Mouse (Mus musculus) ovary, postnatal 36 days (tissue): ENCODE results near the gene Sulf2.

Experiments
- DNase-seq: peaks from one replicate; pipeline ENCODE4 v3.0.0; 2022; ENCODE audit warnings: low spot score, mixed read lengths

Gene Sulf2

DNA sequence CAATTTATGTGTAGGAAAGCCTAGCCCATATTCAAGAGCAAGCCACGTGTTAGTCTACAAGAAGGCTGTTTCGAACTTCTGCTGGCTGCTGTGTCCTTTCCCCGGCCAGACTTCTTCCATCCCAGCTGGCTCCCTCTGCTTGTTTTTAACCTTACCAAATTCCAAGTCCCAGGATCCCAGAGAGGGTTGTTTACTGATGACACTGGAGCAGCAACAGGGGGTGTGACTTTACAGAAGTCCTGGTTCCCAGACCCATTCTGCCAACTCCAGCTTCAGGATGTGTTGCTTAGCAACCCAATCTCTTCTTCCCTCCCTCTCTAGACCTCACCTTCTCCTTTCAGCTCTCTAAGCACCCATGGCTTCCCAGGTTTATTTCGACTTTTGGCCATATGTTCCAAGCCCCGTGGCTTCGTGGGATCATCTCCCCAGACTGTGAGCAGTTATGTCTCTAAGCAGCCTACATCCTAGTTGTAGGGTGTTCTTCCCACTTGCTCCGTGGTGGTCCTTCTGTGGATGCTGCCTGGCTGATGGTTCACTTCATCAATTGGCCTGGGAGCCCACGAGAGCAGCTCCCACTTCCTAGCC is 20.2 kb upstream of the Sulf2 start:
- DNase-seq, result no peak

DNA sequence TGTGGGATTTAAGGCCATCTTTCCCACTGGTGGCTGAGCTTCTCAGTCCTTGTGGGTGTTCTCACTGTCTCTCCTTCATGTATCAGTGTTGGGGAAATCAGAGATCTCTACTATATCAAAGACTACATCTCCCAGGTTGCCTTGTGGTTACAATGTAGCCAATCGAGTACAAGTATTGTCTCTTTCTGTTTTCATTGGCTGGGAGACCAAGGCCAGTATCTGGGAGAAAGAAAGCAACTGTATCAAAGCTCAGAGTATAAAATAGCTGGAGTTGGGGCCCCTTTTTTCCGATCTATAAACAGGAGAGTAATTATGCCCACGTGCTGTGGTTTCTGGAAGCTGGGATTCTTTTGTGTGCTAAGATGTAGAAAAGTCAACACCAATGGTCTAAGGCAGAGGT is 19.7 kb upstream of the Sulf2 start:
- no peak for DNase-seq

DNA sequence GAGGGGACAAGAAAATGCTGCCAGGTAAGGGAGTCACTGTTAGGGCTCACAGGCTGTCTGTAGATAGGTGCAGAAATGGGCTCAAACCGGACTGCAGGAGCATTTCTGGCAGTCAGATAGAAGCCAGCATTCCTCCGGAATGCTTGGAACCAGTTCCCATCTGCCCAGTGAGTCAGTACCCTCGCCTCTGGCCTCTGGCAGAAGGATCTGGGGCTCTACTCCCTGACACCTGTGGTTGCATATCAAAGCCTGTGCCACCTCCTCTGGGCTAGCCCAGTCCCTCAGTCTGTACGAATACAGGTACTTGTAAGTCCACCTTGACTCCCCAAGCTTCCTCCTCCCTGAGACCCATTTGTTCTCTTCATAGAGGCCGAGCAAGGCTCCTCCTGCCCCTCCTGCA is 17.7 kb upstream of the Sulf2 start:
- DNase-seq, result no peak

DNA sequence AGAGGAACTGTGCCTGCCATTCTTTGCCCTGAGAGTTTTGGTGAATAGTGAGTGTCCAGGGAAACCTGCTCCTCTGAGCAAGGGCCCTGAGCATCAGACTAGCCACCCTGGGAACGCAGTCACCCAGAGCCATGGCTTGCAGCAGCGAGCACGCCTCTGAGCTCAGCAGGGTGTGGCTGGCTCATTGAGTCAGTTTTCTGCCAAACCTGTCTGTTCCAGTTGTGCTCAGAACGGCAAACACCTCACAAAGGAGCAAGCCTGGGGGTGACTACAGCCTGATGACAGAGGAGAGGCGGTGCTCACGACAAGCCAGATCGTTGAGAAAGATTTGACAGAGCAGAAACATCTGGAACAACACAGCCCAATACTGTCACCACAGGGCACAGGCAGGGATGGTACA is 14.7 kb upstream of the Sulf2 start:
- DNase-seq, result no peak

DNA sequence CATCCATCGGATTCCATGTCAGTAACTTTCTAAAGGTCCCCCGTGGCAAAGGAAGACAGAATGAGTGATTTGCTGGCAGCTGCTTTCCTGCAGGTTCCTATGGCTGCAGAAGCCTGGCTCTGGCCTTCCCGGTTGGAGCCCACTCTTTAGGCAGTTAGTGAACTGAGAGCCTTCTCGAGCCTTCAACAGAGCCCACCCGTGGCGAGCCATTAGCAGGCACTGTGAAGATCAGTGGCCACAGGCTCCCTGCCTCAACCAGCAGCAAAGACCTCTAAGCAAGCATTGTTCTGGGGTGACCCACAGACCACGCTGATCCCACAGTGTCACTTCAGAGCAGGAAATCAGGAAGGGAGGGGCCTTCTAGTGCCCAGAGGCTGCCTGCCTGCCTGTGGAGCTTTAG is 13.4 kb upstream of the Sulf2 start:
- DNase-seq, result no peak

DNA sequence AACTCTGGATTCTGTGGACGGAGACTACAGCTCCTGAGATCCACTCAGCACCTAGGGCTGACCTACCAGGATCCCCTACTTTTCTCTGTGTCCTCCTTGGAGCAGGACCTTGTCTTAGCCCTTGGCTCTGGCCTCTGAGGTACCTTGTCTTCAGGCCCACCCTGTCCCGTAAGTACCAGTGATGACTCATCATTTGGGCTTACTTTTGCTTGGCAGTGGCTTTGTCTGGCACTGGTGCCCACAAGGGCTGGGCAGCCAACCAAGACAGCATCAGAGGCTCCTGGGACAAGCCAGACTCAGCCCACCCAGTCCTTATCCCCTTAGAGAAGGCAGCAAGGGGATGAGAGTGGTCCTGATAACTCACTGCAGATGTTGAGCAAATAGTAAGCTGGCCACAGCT is 11.9 kb upstream of the Sulf2 start:
- no peak for DNase-seq

DNA sequence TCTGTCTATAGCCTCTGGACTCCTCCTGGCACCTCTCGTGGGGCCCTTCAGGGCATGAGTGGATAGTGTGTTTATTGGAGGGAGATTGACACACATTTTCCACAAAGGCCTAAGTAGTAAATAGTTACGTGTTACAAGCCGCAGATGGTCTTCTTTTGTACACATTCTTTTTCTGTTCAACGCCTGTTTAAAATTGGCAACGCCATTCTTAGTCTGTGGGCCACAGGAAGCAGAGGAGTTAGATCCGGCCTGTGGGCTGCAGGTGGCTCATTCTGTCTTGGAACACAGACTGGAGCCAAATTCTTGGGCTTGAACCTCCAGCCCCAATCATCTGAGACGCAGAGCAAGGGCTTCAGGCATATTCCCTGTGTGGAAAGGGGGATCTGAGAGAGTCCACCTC is 9.9 kb upstream of the Sulf2 start:
- DNase-seq, result no peak

DNA sequence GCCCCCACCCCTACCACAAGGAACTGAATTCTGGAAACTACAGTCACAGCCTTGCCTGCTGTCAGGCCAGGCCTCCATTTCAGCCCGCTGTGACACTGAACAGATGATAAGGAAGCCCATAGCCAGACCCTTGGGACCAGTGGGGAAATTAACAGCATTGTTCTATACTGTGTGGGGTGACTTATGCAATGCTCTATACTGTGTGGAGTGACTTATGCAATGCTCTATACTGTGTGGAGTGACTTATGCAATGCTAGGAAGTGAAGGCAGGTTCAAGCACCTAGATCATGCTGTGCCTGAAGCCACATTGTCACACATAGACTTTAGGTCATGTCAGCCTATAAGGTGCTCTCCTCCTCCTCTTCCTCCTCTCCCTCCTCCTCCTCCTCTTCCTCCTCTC is 9.1 kb upstream of the Sulf2 start:
- no peak for DNase-seq

DNA sequence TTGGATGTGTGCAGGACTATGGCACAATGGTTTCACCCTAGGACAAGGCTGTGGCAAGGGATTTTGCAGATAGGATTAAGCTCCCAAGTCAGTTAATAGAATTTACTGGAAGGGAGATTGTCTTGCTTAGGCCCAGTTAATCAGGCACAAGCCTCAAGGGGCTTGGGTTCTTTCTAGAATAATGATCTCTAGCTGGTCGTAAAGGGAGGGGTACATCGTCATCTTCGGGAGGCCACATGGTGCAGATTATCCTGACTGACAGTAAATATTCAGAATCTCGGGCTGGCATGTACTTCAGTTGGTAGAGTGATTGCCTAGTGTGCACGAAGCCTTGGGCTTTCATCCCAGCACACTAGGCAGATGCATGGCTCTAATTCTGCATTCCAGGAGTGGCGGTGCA is 8.5 kb upstream of the Sulf2 start:
- DNase-seq, result no peak

DNA sequence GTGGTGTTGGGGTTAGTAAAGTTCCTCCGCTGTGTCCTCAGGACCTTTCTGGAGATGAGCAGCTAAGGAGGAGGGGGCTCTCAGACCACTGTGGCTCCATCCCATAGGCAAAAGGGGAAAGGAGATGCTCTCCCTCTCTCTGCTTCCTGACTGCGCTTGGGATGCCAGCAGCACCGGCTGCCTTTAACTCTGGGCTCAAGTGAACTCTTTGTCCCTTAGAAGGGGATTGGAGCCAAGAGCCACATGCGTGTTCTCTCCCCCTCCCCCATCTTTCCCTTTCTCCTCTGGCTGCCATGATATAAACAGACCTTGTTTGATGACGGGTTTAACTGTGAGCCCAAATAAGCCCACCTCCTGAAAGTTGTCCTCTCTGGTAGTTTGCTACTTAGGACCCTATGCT is 7.8 kb upstream of the Sulf2 start:
- no peak for DNase-seq

DNA sequence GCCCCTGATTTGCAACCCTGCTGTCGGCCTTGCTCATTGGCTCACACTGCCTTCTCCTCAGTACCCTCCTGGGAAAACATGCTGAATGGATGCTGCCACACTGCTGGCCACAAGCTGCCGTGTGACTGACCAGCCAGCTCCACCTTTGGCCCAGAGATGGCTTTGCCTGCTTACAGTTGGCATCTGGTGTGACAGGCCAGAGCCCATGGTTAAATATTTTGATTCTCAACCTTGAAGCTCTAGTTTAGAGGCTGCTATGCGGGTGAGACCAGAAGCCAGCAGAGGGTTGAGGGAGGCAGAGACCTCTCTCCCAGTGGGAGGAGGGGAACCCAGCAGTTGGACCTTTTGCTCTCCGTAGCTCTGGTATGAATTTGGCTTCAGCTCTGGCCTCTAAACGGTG is 6.7 kb upstream of the Sulf2 start:
- no peak for DNase-seq

DNA sequence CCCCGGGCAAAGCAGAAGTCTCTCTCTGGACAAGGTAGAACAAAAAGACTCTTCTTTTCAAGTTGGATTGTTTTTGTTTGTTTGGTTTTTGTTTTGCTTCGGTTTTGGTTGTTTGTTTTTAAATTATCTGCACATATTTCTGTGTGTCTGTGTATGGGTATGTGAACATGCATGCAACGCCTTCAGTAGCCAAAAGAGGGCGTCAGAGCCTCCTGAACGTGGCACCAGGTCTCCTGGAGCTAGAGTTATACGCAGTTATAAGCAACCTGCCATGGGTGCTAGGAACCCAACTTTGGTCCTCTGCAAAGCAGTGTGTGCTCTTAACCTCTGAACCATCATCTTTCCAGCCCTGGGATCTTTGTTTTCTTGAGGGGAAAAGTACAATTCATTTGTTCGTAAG is 3.8 kb upstream of the Sulf2 start:
- DNase-seq, result no peak

DNA sequence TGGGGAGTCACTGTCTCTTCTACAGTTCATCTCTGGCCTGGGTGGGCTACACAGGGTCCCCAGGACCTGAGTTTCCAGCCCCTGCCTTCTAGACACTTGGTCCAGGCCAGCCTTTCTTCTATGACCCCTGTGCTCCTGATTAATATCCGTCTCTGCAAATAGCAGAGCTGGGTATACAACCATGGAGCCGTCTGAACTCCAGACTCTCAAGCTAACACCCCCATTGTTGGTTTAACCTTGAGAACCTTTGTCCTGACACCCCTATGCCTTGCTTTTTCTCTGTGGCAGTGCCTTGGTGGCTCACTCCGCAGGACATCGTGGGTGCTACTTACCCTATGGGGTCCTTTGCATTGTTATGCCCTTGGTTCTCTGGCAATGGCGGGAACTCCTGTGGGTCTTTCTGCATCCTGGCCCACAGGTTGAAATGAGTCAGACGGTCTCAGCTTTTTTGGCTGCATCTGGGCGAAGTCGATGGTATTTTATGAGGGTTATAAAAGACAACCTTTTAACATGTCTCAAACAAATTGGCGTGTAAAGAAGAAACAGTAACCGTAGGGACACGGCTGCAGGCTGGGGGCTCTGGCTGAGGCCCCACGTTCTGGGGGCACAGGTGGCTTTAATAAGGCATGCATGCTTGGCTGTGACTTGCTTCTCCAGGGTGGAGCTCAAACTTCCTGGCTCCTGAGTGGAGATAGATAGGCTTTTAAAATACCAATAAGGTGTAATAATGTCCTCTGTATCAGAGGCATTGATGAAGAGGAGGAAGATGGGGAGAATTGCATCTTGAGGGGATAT is 2.5 kb upstream of the Sulf2 start:
- DNase-seq, result no peak

DNA sequence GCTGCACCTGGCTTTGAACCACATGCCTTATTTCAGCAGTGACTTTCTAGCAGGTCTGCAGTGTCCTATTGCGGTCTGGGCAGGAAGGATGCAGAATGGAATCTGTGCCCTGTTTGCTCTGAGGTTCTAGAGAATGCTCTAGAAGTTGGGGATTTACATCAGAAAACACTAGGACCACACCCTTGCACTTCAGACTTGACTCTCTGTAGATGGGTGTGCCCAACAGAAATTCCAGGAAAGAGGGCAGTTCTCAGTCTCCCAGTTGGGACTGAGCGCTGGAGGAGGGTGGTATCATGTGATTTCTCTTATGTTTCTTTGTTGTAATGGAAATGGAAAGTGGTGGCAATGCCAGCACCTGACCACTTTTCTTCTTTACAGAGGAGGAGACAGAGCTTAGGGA is 1.7 kb upstream of the Sulf2 start:
- no peak for DNase-seq

DNA sequence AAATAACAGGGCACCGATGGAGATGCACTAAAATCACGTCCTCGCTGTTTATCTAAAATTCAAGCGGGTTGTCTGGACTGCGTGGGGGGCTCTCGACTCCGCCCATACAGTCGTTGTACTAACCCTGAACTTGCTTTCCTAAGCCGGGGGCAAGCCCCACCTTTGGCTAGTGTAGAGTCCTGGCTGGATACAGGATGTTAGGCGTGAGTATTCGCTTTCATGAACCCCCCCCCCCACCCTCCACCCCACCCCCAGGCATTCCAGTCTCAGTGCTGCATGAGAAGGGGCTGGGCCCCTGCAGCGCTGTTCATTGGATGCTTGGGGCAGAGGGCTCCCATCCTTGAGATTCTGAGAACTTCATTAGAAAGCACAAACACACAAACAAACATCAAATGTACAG is 659 bp upstream of the Sulf2 start:
- DNase-seq, result no peak

DNA sequence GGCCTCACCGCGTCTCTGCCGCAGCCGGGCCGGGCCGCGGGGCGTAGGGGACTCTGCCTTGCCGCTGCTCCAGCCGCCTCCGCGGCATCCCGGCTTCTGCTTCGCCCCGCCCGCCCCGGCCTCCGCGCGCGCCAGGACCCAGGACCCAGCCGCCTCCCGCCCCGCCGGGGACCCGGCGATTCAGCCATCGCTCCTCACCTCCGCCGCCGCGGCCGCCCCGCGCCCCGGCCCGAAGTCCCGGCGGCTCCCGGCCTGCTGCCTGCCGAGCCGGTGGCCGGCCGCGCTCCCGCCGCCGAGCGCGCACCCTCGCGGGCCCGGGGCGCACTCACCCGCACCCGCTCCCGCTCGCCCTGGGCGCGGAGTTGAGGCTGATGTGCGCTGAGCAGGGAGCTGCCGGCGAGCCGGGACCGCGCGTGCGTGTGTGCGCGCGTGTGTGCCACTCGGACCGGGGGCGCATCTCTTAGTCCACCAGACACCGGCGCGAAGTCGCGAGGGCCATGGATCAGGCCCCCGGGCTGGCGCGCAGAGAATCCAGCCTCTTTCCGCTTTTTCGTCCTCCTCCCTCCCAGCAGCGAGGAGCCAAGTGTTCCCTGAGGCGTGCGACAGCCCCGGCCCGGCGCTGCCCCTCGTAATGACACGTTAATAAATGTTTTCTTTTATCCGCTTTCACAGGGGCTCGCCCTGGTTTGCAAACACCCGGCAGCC is 562 bp downstream of the Sulf2 start:
- peak; percentile 63 for DNase-seq

DNA sequence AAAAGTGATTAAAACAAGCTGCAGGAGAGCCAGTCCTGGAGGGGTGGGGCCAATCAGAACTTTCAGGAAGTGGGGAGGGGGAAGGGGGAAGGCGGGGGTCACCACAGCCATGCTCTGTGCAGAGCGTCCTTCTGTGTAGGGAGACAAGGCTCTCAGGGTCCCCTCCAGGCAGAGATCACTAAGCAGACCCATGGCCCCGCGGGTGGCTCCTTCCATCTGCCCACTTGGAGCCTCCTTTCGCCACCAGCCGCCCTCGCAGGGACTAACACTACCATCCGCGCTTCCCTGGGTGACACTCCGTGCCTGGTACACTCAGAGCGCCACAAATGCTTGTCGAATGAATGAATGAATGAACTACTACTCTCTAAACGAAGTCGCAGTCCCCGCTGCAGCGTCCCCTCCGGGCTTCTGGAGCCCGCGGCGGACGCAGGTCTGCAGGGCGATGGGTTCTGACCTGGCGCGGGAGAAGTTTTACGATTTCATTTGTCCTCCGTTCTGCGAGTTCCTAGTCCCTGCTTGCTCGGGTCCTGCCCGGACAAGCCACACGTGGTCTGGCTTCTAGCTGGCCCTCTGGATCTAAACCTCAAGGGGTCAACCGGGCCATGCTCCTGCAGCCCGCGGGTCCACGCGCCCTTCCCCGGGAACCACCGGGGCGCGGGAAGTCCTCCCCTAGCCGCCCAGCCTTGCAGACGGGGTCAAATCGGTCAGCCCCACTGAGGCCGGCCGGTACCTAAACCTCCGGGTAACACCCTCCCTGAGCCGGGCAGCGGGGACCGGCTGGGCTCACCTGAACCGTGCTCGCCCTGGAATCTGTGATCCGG is 1.4 kb downstream of the Sulf2 start:
- DNase-seq, result peak; percentile 47

DNA sequence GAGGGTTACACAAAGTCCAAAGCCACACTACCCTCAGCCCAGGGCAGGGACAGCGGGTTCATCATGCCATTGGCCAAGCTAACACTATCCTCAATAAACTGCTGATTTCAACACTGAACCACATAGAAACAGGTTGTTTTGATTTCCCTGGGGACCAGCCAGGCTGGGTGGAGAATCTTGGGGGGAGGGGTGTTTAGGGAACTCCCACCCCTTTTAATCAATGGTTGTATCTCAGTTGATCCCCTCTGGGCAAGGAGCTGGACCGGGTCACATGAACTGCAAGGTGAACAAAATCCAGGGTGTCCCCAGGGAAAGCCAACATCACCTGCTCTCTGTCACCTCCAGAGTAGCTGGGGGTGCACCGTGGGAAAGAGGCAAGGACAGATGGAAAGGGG is 2.1 kb downstream of the Sulf2 start:
- DNase-seq, result peak; percentile 41

DNA sequence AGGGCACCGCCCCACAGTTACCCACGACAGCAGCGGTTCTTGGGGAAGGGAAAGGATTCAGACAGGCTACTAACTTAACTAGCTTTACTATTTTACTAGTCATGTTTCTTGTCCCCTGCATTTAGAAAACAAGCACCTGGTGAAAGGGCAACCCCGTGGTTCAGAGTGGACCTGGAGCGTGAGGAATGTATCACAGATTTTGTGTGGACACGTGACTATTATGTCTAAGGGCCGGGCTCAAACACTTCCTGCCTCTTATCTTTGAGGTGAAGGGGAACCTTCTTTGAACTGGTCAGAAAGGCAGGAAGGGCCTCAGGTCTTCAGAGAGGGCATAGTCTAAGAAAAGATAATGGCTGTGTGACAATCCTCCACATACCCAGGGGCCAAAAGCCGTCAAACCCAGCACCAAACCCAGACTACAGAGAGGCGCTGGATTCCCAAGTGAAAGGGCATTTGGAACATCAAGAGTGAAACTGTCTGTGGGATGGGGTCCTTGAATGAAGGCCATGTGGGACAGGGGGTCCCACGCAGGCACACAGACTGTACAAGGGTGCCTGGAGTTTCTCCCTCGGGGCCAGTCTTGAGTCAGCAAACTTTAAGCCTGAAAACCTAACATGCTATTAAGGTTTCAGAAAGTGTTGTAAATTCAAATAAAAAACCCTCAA is 2.6 kb downstream of the Sulf2 start:
- no peak for DNase-seq

DNA sequence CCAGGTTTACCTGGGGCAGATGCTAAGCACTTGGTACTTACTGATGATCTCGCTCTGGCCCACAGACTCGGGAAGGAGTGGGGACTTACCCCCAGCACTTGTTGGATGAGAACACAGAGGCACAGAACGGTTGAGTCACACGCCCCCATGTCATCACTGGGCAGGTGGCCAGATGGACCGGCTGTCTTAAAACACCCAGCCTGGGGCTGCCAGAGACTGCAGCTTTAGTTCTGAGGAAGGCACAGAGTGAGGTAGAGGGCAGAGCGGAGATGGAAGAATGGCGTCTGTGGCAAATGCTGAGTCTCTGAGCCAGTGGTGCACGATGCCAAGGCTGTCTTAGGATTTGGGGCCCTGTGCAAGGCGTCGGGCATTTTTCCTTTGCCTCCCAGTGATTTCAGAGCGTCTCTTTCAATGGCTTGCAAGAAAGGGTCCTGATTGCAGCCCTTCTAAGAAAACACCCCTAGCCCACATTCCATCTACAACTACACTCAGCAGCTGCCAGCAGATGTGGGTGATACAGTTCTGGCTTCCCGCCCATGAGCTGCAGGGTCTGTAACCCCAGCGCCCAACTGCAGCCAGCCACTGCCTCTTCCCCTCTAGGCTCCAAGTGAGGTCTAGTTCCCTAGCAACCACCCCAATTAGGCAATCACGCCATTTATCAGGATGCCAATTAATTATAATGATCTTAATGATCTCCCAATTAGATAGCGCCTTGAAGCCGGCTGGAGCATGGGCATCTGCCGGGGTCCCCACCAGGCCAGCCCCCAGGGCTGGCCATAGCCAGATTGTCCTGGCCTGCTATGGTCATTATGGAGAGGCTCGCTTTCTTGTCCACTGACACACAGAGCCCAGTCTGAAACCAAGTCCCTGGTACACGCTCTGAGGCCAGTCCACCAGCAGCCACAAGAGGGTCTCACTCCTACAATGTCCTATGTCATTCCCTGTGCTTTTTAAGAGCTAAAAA is 3.7 kb downstream of the Sulf2 start:
- DNase-seq, result peak; percentile 78

DNA sequence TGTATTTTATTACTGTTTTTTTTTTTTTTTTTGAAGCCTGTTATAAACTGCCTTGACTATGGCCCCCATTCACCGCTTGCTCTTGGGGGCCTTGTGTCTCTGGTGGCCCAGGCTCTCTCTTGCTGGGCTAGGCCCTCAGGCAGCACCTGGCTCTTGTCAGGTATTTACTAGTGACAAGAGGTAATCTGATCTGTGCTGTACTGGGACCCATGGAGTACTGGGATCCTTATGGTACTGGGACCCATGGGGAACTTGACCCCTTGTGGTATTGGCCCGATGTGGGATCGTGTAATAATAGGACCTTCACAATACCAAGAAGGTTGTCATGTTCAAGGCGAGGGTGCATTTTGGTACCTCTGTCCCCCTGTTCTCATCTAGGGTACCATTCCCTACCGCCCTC is 4.9 kb downstream of the Sulf2 start:
- no peak for DNase-seq
